Mouse (Mus musculus): ENCODE results near the gene Fam168b. TPM values are rescaled to one million over a fixed set of nuclear protein-coding genes. Genes with fewer than 3 reads are reported as not detected.

The Fam168b gene
- polyA plus RNA-seq, 1 experiment, result 63.2 TPM

DNA sequence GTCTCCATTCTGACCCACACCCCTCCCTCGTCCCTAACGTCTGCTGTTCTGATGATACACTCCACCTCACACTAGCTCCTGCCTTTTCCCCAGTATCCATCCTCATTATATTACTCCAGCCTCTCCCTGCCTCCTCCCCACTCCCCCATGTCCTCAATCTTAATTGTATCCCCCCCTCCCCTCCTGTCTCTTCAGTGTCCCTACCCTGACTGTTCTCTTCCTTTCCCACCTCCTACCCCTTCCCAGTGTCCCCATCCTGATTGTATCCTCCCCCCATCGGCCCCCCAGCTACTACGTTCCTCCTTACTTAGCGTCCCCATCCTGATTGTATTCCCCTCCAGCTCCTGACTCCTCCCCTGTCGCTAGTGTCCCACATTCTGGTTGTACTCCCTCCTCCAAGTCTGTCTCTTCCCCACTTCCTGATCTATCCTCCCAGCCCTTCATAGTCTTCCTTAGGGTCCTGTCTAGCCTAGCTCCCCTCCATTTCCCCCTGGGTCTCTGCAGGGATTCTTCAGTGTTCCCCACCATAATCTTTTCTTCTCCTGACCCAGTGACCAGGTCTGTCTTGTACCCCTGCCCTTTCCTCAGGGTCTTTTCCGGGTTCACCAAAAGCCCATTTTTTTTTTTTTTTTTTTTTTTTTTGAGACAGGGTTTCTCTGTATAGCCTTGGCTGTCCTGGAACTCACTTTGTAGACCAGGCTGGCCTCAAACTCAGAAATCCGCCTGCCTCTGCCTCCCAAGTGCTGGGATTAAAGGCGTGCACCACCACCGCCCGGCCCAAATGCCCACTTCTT, 7.7 kb upstream of the Fam168b start:
- H3K79me3 ChIP-seq (ENCODE audit: low read depth), result peaks cover 39% of the 10 kb centered on the region
- TF ChIP-seq MYOG (IDR thresholded peaks at IDR 0.05; ENCODE audit: control insufficient read depth, extremely low read depth, insufficient read length) (no peak), USF1 (IDR thresholded peaks at IDR 0.05; ENCODE audit: low read depth) (no peak), CEBPB (IDR thresholded peaks at IDR 0.05; ENCODE audit: low read depth) (no peak), MYOD1 (IDR thresholded peaks at IDR 0.05; ENCODE audit: control insufficient read depth, insufficient read length, low read depth) (no peak), MAX (IDR thresholded peaks at IDR 0.05) (no peak), CTCF (IDR thresholded peaks at IDR 0.05; ENCODE audit: control insufficient read depth, insufficient read depth, insufficient read length) (no peak), FOSL1 (IDR thresholded peaks at IDR 0.05; ENCODE audit: insufficient read depth, low read length, poor library complexity, severe bottlenecking) (no peak)

DNA sequence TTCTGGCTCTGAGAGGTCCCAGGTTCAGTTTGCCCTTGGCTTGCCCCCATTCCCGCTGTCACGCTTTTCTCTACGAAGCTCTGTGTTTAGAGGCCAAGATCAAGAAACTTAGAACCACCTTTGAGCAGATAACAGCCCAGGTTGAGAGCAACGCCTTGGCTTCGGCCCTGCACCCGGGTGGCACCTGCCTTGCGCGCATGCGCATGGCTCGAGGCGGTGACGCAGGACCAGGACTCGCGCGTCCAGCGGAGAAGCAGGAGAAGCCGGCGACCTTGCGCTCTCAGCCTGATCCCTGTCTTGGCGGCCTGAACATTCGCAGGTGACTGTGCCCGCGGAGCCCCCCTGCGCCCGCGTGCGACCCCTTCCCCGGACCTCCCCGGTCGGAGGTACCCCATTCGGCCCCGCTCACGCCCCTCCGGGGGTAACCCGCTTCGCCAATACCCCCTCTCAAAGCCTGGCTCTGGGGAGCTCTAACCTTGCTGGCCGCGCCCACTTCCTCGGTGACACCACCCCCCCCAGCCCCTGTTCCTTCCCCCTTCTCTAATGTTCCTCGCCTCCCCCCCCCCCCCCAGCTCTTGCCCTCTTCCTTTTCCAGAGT, 7.0 kb upstream of the Fam168b start, which contains the start of gene Plekhb2:
Plekhb2 (plus strand) TSS at position 232 of the 598 bp plus-strand sequence.
- peak within 1 kb of the TSS; percentile 49 for H3K4me3 ChIP-seq (ENCODE audit: insufficient read depth, poor library complexity, severe bottlenecking)
- peaks cover 2% of the 10 kb centered on the region for H3K36me3 ChIP-seq (ENCODE audit: control insufficient read depth, insufficient read depth)
- no peaks in the 10 kb centered on the region for H3K27me3 ChIP-seq (ENCODE audit: control insufficient read depth, insufficient read depth, insufficient read length)
- H3K79me3 ChIP-seq (ENCODE audit: low read depth), result peaks cover 33% of the 10 kb centered on the region
- H3ac ChIP-seq (ENCODE audit: control insufficient read depth, insufficient read length, low read depth), result peak within 1 kb of the TSS; percentile 81
- peaks cover 48% of the 10 kb centered on the region for H3K79me2 ChIP-seq (ENCODE audit: control insufficient read depth, insufficient read depth)
- TF ChIP-seq MYOD1 (IDR thresholded peaks at IDR 0.05; ENCODE audit: control insufficient read depth, insufficient read length, low read depth) (no peak), USF1 (IDR thresholded peaks at IDR 0.05; ENCODE audit: low read depth) (no peak), CEBPB (IDR thresholded peaks at IDR 0.05; ENCODE audit: low read depth) (no peak)

More for the DNA sequence above, 7.7 kb upstream of the Fam168b start:
- peaks cover 8% of the 10 kb centered on the region for H3K36me3 ChIP-seq (ENCODE audit: control insufficient read depth, insufficient read depth)
- H3K79me2 ChIP-seq (ENCODE audit: control insufficient read depth, insufficient read depth), result peaks cover 55% of the 10 kb centered on the region
- no peaks in the 10 kb centered on the region for H3K27me3 ChIP-seq (ENCODE audit: control insufficient read depth, insufficient read depth, insufficient read length)
- peak overlapping the region; percentile 55 for H3ac ChIP-seq (ENCODE audit: control insufficient read depth, insufficient read length, low read depth)
- H3K4me3 ChIP-seq (ENCODE audit: insufficient read depth, poor library complexity, severe bottlenecking), result peak overlapping the region; percentile 49

DNA sequence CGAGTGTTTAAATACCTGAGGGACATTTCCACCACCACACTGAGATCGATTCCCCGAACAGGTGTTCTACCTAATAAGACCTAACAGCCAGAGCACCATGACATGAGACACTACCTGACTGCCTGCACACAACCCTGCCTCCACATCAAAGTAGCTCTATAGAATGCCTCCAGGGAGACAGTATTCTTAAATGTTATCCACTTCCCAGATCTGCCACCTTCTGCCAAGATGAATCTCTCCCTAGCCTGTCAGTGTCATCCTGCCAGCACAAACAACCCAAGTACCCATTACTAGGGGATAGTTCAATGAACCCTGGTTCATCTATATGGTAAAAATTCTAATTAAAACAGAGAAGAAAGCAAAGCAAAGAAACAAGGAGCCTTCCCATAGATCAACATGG, 4.2 kb upstream of the Fam168b start:
- TF ChIP-seq MYOD1 (IDR thresholded peaks at IDR 0.05; ENCODE audit: control insufficient read depth, insufficient read length, low read depth) (no peak), MAX (IDR thresholded peaks at IDR 0.05) (no peak), CTCF (IDR thresholded peaks at IDR 0.05; ENCODE audit: control insufficient read depth, insufficient read depth, insufficient read length) (no peak), MYOG (IDR thresholded peaks at IDR 0.05; ENCODE audit: control insufficient read depth, extremely low read depth, insufficient read length) (no peak), USF1 (IDR thresholded peaks at IDR 0.05; ENCODE audit: low read depth) (no peak), CEBPB (IDR thresholded peaks at IDR 0.05; ENCODE audit: low read depth) (no peak), FOSL1 (IDR thresholded peaks at IDR 0.05; ENCODE audit: insufficient read depth, low read length, poor library complexity, severe bottlenecking) (no peak)
- Histone ChIP-seq H3K4me3 (ENCODE audit: insufficient read depth, poor library complexity, severe bottlenecking) (no peak overlapping the region), H3K27me3 (ENCODE audit: control insufficient read depth, insufficient read depth, insufficient read length) (no peaks in the 10 kb centered on the region), H3K79me2 (ENCODE audit: control insufficient read depth, insufficient read depth) (peaks cover 26% of the 10 kb centered on the region), H3ac (ENCODE audit: control insufficient read depth, insufficient read length, low read depth) (no peak overlapping the region), H3K36me3 (ENCODE audit: control insufficient read depth, insufficient read depth) (no peaks in the 10 kb centered on the region), H3K79me3 (ENCODE audit: low read depth) (peaks cover 10% of the 10 kb centered on the region)

DNA sequence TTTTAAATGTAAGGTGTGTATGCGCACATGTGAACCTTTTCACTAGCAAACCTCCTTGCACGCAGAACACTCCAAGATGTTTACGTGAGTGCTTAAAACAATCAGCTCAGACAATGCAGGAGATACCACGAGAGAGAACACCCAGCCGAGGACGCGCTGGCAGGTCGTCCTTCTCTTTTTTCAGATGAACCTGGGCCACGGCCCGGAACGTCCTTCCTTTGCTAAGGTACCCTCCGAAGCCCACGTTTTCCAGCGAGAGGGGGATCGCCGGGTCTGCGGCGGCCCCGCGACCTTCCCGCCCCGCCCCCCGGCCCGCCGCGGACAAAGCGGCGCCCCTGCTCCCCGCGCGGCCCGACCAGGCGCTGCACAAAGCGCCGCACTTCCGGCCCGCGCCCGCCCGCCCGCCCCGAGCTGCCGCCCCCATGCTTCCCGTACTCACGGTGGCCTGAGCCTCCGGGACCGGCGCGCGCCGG, 440 bp downstream of the Fam168b start:
- no peak for TF ChIP-seq MAX (IDR thresholded peaks at IDR 0.05)
- TF ChIP-seq MYOG (IDR thresholded peaks at IDR 0.05; ENCODE audit: control insufficient read depth, extremely low read depth, insufficient read length), result no peak
- no peak for TF ChIP-seq FOSL1 (IDR thresholded peaks at IDR 0.05; ENCODE audit: insufficient read depth, low read length, poor library complexity, severe bottlenecking)
- no peak for TF ChIP-seq CEBPB (IDR thresholded peaks at IDR 0.05; ENCODE audit: low read depth)
- TF ChIP-seq MYOD1 (IDR thresholded peaks at IDR 0.05; ENCODE audit: control insufficient read depth, insufficient read length, low read depth), result no peak
- no peak for TF ChIP-seq CTCF (IDR thresholded peaks at IDR 0.05; ENCODE audit: control insufficient read depth, insufficient read depth, insufficient read length)
- no peak for TF ChIP-seq USF1 (IDR thresholded peaks at IDR 0.05; ENCODE audit: low read depth)
- H3K4me3 ChIP-seq (ENCODE audit: insufficient read depth, poor library complexity, severe bottlenecking), result peak overlapping the region; percentile 85
- H3K79me3 ChIP-seq (ENCODE audit: low read depth), result peaks cover 48% of the 10 kb centered on the region
- no peaks in the 10 kb centered on the region for H3K27me3 ChIP-seq (ENCODE audit: control insufficient read depth, insufficient read depth, insufficient read length)
- H3K36me3 ChIP-seq (ENCODE audit: control insufficient read depth, insufficient read depth), result peaks cover 5% of the 10 kb centered on the region
- H3ac ChIP-seq (ENCODE audit: control insufficient read depth, insufficient read length, low read depth), result peak overlapping the region; percentile 99
- H3K79me2 ChIP-seq (ENCODE audit: control insufficient read depth, insufficient read depth), result peaks cover 52% of the 10 kb centered on the region

DNA sequence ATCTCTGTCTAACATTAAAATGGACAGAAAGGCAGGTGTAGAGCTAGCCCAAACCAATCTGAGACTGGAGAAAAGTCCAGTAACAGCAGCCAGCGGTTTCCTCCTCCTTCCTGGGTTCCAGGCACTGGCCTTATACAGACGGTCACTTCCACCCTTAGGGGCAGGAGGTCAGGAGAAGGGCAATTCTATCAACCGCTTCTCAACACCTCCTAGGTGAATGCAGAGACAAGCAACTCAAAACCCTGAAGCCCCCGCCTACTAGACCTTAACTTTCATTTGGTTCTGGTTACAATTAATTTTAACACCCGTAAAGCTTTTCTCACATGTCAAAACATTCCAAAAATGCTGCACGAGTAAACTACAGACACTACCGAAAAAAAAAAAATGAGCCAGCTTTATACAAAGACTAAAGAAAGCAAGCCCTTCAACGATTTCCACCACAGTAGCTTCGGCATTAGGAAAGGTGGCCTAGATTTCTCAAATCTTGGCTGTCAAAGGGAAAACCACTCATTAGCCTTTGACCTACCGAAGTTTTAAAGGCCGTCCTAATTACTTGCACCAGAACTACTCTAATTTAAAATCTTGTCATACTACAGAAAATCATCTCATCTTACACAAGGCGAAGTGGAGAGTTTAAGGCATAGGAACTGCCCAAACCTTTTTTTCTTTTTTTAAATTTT, 1.0 kb downstream of the Fam168b start:
- TF ChIP-seq MAX (IDR thresholded peaks at IDR 0.05) (no peak), FOSL1 (IDR thresholded peaks at IDR 0.05; ENCODE audit: insufficient read depth, low read length, poor library complexity, severe bottlenecking) (no peak), MYOG (IDR thresholded peaks at IDR 0.05; ENCODE audit: control insufficient read depth, extremely low read depth, insufficient read length) (no peak), CTCF (IDR thresholded peaks at IDR 0.05; ENCODE audit: control insufficient read depth, insufficient read depth, insufficient read length) (no peak), CEBPB (IDR thresholded peaks at IDR 0.05; ENCODE audit: low read depth) (no peak), MYOD1 (IDR thresholded peaks at IDR 0.05; ENCODE audit: control insufficient read depth, insufficient read length, low read depth) (no peak), USF1 (IDR thresholded peaks at IDR 0.05; ENCODE audit: low read depth) (no peak)
- no peaks in the 10 kb centered on the region for H3K27me3 ChIP-seq (ENCODE audit: control insufficient read depth, insufficient read depth, insufficient read length)
- peaks cover 57% of the 10 kb centered on the region for H3K79me2 ChIP-seq (ENCODE audit: control insufficient read depth, insufficient read depth)
- H3ac ChIP-seq (ENCODE audit: control insufficient read depth, insufficient read length, low read depth), result peak overlapping the region; percentile 99
- peak overlapping the region; percentile 85 for H3K4me3 ChIP-seq (ENCODE audit: insufficient read depth, poor library complexity, severe bottlenecking)
- peaks cover 5% of the 10 kb centered on the region for H3K36me3 ChIP-seq (ENCODE audit: control insufficient read depth, insufficient read depth)
- peaks cover 54% of the 10 kb centered on the region for H3K79me3 ChIP-seq (ENCODE audit: low read depth)

Data from C2C12 (cell line).